Mouse (Mus musculus) forebrain, embryonic 16.5 days (tissue): ENCODE results near the gene 1810013L24Rik. TPM values are rescaled to one million over a fixed set of nuclear protein-coding genes. Genes with fewer than 3 reads are reported as not detected.
"Not testable (repeated sequence)": the region's sequence is repeated elsewhere in the genome, so short reads cannot be mapped to it uniquely, and the experiment has no call there.

Experiments used
- ATAC-seq: fragments of 200-750 bp; cut with Nextera tagmentation; 2 replicates; pipeline ENCODE4 v1.8.0; 2017; ENCODE audit warnings: mild to moderate bottlenecking, moderate library complexity
- H3K27ac ChIP-seq: fragments of 300-500 bp; sonication (generic); 2 replicates; pipeline ENCODE4 v1.5.1; 2014; ENCODE audit warnings: low read length, control low read depth
- H3K27me3 ChIP-seq: fragments of 300-500 bp; sonication (generic); replicated peaks from 2 replicates; pipeline ENCODE4 v1.6.1; 2014; ENCODE audit warnings: low read length; ENCODE audit not compliant: control insufficient read depth, insufficient read depth
- H3K36me3 ChIP-seq: fragments of 300-500 bp; sonication (generic); 2 replicates; pipeline ENCODE4 v1.6.1; 2014; ENCODE audit not compliant: control insufficient read depth, insufficient read depth
- H3K4me1 ChIP-seq: fragments of 300-500 bp; sonication (generic); replicated peaks from 2 replicates; pipeline ENCODE4 v1.6.1; 2014; ENCODE audit warnings: low read length; ENCODE audit not compliant: control insufficient read depth, insufficient read depth
- H3K4me2 ChIP-seq: fragments of 300-500 bp; sonication (generic); 2 replicates; pipeline ENCODE4 v1.6.1; 2014; ENCODE audit warnings: mild to moderate bottlenecking, low read length, control low read depth
- H3K4me3 ChIP-seq: fragments of 300-500 bp; sonication (generic); replicated peaks from 2 replicates; pipeline ENCODE4 v1.5.1; 2014; ENCODE audit warnings: mild to moderate bottlenecking, low read length, control low read depth
- H3K9ac ChIP-seq: fragments of 300-500 bp; sonication (generic); replicated peaks from 2 replicates; pipeline ENCODE4 v1.6.1; 2014; ENCODE audit warnings: low read depth, low read length, control low read depth
- H3K9me3 ChIP-seq: fragments of 300-500 bp; sonication (generic); 2 replicates; pipeline ENCODE4 v1.6.1; 2016; ENCODE audit warnings: low read length; ENCODE audit not compliant: control insufficient read depth
- WGBS: fragments of 180-500 bp; shearing (Covaris S2); extraction: QIAGEN DNeasy Blood & Tissue Kit; methylation state at CpG from one replicate; pipeline ENCODE4 v1.1.7; 2014; 5-methylcytosine and 5-hydroxymethylcytosine counted together
- polyA plus RNA-seq: library from polyadenylated mRNA; unstranded; fragments of >200 nt; fragmentation: Nextera tagmentation; extraction: Ambion mirVana; gene quantifications from 2 replicates; pipeline ENCODE4 v1.2.1, GENCODE M21; 2015

1810013L24Rik gene
- polyA plus RNA-seq, 1 experiment from 2014 or later, result 29.0 TPM

- ATAC-seq, result no peak
Measured at GRCm38 (mm10) chr16:8871376-8871775, 41.5 kb downstream of the 1810013L24Rik start.

GRCm38 (mm10) chr16:8872019-8872418 is 42.1 kb downstream of the 1810013L24Rik start:
- Histone ChIP-seq H3K36me3 (no peaks in the 10 kb centered on the region), H3K9me3 (no peaks in the 10 kb centered on the region), H3K4me2 (no peak overlapping the region), H3K4me1 (no peaks in the 10 kb centered on the region), H3K9ac (no peak overlapping the region), H3K4me3 (no peak overlapping the region), H3K27me3 (no peaks in the 10 kb centered on the region), H3K27ac (no peak overlapping the region)
- WGBS, result 48% methylated on average over 5 of the region's 5 CpGs
- no peak for ATAC-seq

More at GRCm38 (mm10) chr16:8871376-8871775, 41.5 kb downstream of the 1810013L24Rik start:
- Histone ChIP-seq H3K27ac (no peak overlapping the region), H3K9ac (no peak overlapping the region), H3K36me3 (no peaks in the 10 kb centered on the region), H3K27me3 (no peaks in the 10 kb centered on the region), H3K4me3 (no peak overlapping the region), H3K4me1 (no peaks in the 10 kb centered on the region), H3K9me3 (no peaks in the 10 kb centered on the region), H3K4me2 (no peak overlapping the region)
- 88% methylated on average over 6 of the region's 6 CpGs for WGBS

- 66% methylated on average over 3 of the region's 3 CpGs for WGBS
- no peaks in the 10 kb centered on the region for H3K36me3 ChIP-seq
- no peaks in the 10 kb centered on the region for H3K4me1 ChIP-seq
- H3K9ac ChIP-seq, result no peak overlapping the region
- H3K27ac ChIP-seq, result no peak overlapping the region
- ATAC-seq, result no peak
- no peaks in the 10 kb centered on the region for H3K27me3 ChIP-seq
- H3K9me3 ChIP-seq, result no peaks in the 10 kb centered on the region
- no peak overlapping the region for H3K4me3 ChIP-seq
- H3K4me2 ChIP-seq, result no peak overlapping the region
Measured at GRCm38 (mm10) chr16:8872486-8872885, 42.6 kb downstream of the 1810013L24Rik start.

- Histone ChIP-seq H3K9me3 (no peaks in the 10 kb centered on the region), H3K27ac (no peak overlapping the region), H3K4me1 (no peaks in the 10 kb centered on the region), H3K4me3 (no peak overlapping the region), H3K36me3 (no peaks in the 10 kb centered on the region), H3K9ac (no peak overlapping the region), H3K4me2 (no peak overlapping the region), H3K27me3 (no peaks in the 10 kb centered on the region)
- WGBS, result 6% methylated on average over 5 of the region's 5 CpGs
- no peak for ATAC-seq
Measured at GRCm38 (mm10) chr16:8880076-8880475, 50.2 kb downstream of the 1810013L24Rik start.

- H3K36me3 ChIP-seq, result no peaks in the 10 kb centered on the region
- 29% methylated on average over 11 of the region's 11 CpGs for WGBS
- H3K27me3 ChIP-seq, result no peaks in the 10 kb centered on the region
- no peak overlapping the region for H3K27ac ChIP-seq
- ATAC-seq, result peak; percentile 56
- no peak overlapping the region for H3K4me3 ChIP-seq
- H3K4me1 ChIP-seq, result no peaks in the 10 kb centered on the region
- no peaks in the 10 kb centered on the region for H3K9me3 ChIP-seq
- no peak overlapping the region for H3K4me2 ChIP-seq
- no peak overlapping the region for H3K9ac ChIP-seq
Measured at GRCm38 (mm10) chr16:8883674-8884241, 53.9 kb downstream of the 1810013L24Rik start.

GRCm38 (mm10) chr16:8894214-8894613 is 64.3 kb downstream of the 1810013L24Rik start:
- not testable (repeated sequence) for H3K27me3 ChIP-seq, H3K4me1 ChIP-seq, H3K36me3 ChIP-seq, H3K27ac ChIP-seq, H3K9me3 ChIP-seq, ATAC-seq, H3K4me2 ChIP-seq, H3K4me3 ChIP-seq, H3K9ac ChIP-seq
- WGBS, result 45% methylated on average over 4 of the region's 4 CpGs

- no peaks in the 10 kb centered on the region for H3K4me1 ChIP-seq
- H3K9me3 ChIP-seq, result no peaks in the 10 kb centered on the region
- no peak overlapping the region for H3K9ac ChIP-seq
- no peak overlapping the region for H3K27ac ChIP-seq
- no peak for ATAC-seq
- 93% methylated on average over 4 of the region's 4 CpGs for WGBS
- H3K27me3 ChIP-seq, result no peaks in the 10 kb centered on the region
- no peaks in the 10 kb centered on the region for H3K36me3 ChIP-seq
- H3K4me2 ChIP-seq, result no peak overlapping the region
- H3K4me3 ChIP-seq, result no peak overlapping the region
Measured at GRCm38 (mm10) chr16:8895301-8895700, 65.4 kb downstream of the 1810013L24Rik start.

- not testable (repeated sequence) for H3K9ac ChIP-seq, ATAC-seq, H3K27ac ChIP-seq, H3K4me2 ChIP-seq, H3K36me3 ChIP-seq, H3K27me3 ChIP-seq, H3K4me1 ChIP-seq, H3K9me3 ChIP-seq, H3K4me3 ChIP-seq
- WGBS, result 21% methylated on average over 2 of the region's 2 CpGs
Measured at GRCm38 (mm10) chr16:8906115-8906514, 76.2 kb downstream of the 1810013L24Rik start.
